Mouse (Mus musculus): Measurements from ENCODE around the gene Fmo6.

The Fmo6 gene

DNA sequence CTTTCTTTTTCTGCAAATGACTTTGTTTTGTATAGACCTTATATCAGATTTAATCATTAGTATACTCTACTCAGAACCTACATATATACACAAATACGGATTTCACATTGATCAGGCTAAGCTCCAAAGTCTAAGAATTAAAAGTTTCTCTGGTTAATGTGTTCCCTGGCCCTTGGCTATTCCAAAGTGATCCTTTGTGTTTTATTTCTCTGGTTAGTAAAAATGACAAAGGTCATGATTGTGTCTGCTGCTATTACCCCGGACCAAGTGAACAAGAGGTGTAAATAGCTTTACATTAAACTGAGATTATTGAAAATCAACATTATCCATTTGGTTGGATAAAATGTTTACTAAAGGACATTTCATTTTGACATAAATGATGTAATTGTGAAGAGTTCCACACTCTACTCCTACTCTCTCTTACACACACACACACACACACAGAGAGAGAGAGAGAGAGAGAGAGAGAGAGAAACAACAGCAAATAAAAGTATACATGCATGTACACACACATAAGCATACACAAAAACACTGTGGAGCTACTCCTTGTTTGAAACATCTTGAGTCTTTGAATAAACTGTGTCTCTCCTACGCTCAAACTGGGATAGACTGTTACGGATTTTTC, 22.3 kb downstream of the Fmo6 start:
- no peak for DNase-seq (ENCODE audit: low spot score)

DNA sequence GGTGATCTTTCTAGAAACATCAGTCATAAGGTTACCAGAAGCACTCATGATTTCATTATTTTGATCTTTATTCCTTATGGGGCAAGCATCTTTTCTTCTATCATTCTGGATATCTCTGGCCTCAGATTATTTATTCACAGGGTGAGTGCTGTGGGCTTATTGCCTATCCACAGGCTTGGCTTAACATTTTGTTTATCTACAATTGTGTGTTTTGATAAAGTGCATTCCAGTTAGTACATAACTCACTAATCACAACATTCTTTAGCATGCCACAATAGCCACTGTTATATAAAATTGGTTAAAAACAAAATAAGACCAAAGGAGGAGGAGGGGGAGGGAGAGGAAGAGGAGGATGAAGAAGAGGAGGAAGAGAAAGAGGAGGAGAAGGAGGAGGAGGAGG, 25.2 kb downstream of the Fmo6 start:
- no peak for DNase-seq (ENCODE audit: low spot score)

DNA sequence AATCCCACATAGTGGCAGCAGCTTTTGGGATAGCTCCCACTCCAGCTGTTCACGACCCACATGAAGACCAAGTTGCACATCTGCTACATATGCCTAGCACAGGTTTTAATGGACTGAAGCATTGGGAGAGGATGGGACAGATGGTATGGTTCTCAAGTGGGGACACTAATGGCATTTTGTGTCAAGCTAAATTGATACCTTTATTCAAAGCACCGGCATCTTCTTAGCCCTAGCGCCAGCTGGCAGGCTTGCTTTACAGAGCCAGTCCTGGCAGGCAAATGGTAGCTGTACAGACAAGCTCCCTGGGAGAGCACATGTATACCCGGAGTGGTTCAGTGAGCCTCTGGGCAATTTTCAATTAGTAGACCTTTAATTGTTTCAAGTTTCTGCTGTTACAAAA, 35.4 kb downstream of the Fmo6 start:
- no peak for DNase-seq (ENCODE audit: low spot score)

DNA sequence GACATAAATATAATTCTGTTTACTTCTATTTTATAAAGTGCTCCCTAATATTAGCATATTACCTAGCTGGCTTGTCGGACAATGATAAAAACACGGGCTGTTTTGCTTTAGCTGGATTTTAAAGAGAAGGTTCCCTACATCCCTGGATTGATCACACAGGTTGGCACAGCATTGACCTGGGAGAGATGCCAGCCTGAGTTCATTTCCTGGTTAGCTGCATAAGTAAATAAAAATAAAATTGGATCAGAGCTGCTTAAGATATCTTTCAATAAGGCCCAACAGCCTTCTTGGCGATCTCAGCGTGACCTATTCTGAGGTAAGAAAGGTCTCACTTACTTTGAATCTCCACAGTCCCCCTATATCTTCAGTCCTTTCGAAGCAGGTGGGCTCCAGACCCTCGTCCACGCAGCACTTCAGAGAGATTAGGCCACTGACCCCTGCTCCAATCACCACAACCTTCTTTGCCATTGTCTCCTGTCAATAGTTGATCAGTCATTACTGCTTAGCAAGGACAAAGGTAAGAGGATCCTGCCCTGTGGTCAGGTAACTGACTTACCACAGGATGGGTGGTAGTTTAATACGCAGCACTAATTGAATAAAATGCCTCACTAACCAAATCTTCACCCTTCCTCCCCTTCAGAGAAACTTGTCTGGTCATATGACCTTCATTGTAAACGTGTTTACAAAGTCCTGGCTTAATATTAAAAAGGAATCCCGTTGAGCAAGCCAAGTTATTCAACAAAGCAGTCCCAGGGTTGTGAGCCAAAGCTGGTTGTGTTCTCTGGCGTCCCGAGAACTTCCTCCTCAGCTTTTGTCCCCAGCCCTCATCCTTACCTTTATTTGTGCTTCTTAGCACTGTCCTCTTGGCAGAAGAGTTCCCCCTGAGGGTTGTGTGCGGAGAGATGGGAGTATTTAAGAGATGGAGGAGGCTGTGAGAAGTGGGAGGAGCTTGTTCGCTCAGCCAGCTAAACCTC, 39.2 kb downstream of the Fmo6 start, which contains the start of gene Fmo2:
Gene Fmo2 (minus strand): TSS at position 889 of the 974 bp plus-strand sequence.
- DNase-seq (ENCODE audit: low spot score): peak; percentile 82

DNA sequence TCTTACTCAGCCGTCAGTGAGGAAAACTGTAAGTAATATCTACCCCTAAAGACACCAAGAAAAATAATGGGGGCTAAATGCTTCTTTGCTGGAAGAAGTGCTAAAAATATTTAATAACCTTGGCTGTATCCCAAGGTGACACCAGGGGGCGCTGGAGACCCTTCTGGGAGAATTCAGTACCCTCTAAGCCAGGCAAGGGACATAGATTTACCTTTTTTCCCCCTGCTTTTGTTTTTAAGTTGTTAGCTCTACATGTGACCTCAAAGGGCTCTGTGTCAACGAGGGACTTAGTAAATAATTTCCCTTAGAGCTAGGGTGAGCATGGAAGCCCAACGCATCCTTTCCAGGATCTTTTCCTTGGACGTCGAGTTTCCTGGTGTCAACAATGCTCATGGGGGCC, 41.4 kb downstream of the Fmo6 start:
- peak; percentile 80 for DNase-seq (ENCODE audit: low spot score)

DNA sequence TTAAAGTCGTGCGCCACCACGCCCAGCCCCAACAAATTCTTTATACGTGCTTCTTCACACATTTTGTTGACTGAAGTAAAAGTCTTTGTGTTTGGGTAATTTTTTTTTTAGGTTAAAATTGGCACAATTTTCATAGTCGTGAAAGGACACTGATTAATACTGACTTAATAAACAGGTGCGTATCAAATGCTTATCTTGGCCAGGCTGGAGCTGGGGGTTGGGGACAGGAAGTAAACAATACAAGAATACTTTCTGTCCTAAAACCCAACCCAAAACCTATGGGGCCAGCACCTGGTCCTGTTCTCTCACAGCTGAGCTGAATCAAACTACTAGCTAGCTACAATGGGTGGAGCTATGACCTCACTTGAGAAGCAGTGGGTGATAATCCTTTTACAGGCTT, 44.3 kb downstream of the Fmo6 start:
- no peak for DNase-seq (ENCODE audit: low spot score)

DNA sequence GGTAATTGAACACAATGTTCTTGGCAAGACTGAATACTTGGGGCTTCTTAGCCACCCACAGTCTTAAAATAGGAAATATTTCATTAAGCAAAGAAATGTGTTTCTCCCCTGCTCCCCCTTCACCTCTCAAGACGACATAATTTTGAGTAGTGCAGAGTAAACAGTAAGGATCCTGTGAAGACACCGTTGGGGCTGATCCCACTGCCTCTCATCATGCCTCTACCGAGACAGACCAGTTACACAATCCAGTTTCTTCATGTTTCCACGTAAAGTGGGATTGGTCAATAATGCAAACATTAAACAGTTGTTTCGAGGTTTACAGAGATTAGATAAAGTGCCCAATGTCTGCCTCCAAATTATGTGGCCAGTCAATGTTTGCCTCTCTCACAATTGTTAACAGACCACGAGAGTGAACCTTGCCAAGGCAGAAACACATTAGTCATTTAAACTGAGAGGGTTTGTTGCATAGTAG, 45.3 kb downstream of the Fmo6 start:
- DNase-seq (ENCODE audit: low spot score): peak; percentile 88

DNA sequence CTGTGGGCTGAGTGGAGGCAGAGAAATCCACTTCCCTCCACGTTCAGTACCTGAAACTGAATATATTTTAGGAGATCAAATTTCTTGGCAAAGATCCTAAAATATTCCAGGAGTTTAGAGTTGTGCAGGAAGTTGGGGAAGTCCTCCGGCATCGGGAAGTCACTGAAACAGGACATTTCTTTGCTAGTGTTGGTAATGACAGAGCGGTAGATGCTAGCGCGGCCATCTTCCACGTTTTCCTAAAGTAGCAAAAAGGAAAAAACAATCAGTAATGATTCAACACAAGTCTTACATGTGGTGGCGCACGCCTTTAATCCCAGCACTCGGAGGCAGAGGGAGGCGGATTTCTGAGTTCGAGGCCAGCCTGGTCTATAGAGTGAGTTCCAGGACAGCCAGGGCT, 48.7 kb downstream of the Fmo6 start:
- no peak for DNase-seq (ENCODE audit: low spot score)

DNA sequence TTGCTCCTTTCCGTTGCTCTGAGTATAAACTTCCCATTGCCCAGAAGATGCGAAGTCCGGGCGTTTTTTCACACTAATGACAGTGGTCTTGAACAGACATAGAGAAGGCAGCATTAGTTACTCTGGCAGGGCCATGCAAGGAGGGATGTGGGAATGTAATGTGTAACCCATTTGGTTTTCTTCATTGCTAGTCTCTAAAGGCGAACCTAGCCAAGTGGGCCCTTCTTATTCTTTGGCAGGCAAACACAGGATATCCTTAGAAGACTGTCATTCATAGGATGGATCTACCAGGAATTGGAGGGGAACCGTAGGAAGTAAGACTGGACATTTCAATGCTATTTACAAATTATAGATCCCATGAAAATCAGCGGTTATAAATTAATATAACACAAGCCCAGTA, 49.7 kb downstream of the Fmo6 start:
- no peak for DNase-seq (ENCODE audit: low spot score)

DNA sequence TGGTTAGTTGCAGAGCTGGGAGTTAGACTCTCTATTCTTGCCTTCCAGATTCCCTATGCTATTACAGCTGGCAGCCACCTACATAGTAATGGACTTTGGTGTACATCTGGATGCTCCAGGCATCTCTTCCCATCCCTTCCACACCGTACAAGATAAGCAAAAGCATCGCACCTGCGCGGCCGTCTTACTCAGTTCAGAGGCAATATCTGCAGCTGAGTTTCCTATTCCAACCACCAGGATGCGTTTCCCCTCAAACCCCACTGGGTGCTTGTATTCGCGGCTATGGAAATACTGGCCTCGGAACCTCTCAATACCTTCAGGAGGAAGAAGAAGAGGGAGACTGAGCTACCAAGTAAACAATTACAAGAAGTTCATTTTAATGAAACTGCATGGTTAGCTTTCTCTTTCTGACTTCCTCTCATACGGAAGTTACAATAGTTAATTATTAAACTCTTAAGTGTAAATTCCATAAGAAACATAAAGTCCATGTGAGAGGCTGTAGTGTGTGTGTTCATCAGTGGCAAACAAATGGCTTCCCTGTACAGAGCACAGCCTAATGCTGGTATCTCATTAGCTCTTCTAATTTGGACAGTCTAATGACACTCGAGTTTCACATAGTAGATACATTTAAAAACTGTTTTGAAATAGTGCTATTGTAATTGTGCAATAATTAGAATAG, 51.0 kb downstream of the Fmo6 start:
- DNase-seq (ENCODE audit: low spot score): no peak

DNA sequence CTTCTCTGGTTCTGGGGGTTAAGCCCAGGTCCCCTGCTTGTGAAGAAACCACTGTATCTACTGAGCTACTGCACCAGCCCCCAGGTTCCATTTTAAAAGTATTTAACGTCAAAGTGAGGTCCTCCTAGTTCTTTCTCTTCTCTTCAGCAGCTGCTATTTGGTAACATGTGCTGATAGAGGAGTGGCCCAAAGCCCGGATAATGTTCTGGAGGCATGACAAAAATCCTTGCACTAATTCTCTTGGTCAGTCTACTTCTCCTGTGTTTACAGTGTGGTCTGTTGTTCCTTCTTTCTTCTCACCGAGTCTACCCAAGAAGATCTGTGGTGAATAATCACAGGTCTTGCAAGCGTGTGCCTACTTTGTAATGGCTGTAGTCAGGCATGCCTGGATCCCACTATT, 54.6 kb downstream of the Fmo6 start:
- no peak for DNase-seq (ENCODE audit: low spot score)

DNA sequence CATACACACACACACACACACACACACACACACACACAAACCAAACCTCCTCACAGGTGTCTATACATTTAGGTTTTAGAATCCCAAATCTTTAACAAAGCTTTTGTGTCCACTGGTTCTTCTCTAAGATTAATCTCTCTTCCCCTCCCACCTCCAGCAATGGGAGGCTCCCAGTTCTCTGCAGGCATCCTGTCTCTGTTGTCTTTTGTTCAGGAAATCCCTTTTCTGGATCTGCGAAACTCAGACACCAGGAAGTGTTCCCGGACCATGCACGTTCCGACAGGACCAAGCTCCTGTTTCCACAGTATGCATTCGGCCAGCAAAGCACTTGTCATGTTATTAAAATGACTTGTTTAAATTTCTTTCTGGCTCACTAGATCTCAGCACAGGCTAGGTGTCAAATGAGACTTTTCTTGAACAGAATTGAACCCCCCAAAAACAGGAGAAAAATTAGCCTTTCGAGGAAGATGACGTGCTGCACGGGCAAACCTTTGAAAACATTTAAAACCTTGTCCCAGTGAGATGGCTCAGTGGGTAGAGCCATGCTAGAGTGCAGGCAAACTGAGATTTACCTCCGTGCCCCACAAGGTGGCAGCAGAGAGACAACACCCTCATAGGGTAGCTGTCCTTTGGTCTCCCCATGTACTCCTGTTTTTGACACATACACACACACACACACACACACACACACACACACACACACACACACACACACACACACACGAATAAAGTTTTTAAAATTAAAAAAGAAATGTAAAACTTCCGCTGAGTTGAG, 57.5 kb downstream of the Fmo6 start:
- DNase-seq (ENCODE audit: low spot score): peak; percentile 81

DNA sequence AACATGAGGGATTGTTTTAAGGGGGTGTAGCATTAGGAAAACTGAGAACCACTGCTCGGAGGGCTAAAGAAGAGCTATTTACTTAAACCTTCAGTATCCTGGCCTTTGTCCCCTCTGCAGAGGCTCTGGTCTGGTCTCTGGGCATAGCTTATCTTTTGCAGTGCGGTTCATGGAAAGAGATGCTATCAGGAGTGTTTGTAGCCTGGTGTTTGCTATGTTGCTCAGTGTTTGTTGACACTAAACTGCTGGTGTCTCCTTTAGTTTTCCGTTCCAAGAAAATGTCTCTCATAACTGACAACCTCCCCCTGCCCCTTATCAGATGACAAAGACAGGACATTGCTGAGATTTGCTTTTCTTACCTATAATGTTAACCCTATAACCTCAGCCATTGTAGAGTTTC, 62.2 kb downstream of the Fmo6 start:
- peak; percentile 63 for DNase-seq (ENCODE audit: low spot score)

DNA sequence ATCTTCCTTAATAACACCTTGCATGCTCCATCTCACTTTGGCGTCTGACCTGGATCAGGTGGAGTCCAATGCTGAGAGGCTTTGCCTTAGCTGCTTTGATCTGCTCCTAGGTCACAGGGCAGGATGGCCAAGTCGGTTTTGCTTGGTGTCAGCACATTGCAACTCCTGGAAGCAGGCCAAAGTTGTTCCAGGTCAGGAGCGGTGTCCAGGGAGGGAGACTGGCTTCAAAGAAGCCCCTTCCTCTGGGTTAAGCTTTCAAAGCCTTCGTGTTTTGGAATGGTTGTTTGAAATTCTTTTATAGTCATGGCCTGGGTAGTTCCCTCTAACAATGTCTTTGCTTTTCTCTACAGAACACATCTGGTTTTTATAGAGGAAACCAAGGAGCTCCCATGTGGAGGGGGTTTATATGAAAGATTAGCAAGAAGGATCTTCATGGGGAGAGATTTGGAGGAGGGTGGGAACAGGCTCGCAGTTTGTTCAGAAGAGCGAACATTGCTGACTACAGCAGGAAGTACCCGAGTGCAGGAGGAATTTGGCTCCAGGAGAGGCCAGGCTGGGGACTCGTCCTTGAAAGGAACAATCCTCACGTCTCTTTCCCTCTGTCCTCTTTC, 65.5 kb downstream of the Fmo6 start:
- DNase-seq (ENCODE audit: low spot score): no peak

DNA sequence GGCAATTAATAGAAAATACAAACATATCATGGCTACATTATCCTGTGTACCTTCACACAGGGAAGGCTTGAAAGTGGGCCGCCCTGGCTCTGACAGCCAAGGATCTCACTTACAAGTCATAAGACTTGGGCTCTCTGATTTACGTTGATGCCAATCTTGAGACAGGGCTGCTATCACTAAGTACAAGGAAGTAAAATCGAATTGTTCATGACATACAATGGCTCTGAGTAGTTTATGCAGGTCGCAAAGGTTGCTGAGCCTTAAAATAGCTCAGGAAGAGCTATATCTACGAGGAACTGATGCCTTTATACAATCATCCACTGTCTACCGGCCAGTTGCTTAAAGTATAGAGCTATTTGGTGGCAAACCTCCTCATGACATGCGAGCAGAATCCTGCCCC, 66.3 kb downstream of the Fmo6 start:
- no peak for DNase-seq (ENCODE audit: low spot score)

DNA sequence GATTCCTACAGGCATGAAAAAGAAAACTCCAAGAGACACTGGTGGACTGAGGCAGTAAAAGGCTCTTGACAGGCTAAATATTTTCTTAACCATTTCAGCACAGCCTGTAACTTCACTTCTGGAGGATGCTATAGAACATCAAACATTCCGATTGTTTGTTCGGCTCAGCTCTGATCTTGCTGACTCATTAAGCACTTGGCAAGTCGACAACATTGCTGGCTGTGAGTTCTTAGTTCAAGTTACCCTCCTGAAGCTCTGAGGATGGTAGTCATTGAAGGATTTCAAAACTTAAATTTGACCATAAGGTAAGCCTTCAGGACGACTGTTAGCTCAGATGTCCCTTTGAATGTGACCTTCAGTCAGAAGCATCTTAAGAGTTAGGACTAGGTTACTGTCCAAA, 69.9 kb downstream of the Fmo6 start:
- DNase-seq (ENCODE audit: low spot score): no peak
